Mouse (Mus musculus) liver (tissue): ENCODE measurements around the gene Zfp579.
"Not testable (repeated sequence)": the region's sequence is repeated elsewhere in the genome, so short reads cannot be mapped to it uniquely, and the experiment has no call there.

Experiments used
- DNase-seq: peaks from one replicate; pipeline ENCODE4 v3.0.0-alpha.2; 2020; ENCODE audit warnings: mixed read lengths

Gene Zfp579

DNA sequence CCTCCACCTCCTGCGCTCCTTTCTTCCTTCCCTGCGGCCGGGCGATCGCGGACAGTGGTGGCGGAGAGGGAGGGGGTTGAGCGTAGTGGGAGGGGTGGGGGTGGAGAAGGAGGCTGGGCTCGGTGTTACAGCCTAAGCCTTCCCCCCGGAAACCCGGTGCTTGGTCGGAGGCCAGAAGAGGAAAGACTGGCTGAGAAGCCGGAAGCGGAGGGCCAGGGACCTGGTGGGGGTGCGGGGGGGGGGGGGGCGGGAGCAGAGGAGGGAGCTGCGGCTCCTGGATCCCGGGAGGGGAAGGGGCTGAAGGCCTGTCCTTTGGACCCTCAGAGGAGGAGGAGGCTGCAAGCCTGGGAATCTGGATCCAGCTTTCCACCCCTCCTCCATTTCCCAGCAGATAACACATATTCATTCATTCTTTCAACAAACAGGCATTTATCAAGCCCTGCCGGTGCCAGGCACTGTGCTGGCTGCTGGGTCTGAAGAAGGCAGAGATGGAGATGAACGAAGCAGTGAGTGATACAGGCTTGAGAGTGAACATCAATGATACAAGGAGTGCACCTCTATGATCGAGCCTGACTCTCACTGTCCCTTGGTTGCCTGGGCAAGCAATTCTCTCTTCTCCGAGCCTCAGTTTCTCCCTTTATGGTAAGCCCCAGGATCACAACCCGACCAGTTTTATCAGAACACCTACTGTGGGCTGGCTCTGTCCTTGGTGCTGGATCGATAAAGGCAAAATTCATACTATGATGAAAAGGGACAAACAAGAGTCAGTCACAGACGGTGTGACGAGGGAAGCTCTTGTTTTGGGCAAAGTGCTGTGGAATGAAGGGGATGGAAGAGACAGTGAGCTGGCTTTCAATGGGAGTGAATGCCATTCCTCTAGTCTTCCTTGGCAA is at the start of gene Zfp579:
Gene Zfp579, minus strand, starts transcription at position 156 of the 893 bp plus-strand sequence.
- peak; percentile 81 for DNase-seq

GRCm38 (mm10) chr7:5044981-5045380 is 49.0 kb upstream of the Zfp579 start:
- no peak for DNase-seq

DNA sequence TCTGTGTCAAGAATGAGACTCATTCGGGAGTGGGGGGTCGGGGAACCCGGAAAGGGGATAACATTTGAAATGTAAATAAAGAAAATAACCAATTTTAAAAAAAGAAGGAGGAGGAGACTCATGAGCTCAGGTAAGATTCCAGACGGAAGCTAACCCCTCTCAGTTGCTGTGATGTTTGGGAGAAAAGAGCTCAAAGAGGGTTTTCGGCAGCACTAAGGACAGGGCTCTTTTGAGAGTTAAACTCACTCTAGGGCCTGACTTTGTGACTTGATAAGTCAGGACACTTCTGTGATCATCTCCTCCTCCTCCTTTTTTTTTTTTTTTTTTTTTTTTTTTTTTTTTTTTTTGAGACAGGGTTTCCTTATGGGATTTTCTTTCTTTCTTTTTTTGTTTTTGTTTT is 43.0 kb upstream of the Zfp579 start:
- no peak for DNase-seq

DNA sequence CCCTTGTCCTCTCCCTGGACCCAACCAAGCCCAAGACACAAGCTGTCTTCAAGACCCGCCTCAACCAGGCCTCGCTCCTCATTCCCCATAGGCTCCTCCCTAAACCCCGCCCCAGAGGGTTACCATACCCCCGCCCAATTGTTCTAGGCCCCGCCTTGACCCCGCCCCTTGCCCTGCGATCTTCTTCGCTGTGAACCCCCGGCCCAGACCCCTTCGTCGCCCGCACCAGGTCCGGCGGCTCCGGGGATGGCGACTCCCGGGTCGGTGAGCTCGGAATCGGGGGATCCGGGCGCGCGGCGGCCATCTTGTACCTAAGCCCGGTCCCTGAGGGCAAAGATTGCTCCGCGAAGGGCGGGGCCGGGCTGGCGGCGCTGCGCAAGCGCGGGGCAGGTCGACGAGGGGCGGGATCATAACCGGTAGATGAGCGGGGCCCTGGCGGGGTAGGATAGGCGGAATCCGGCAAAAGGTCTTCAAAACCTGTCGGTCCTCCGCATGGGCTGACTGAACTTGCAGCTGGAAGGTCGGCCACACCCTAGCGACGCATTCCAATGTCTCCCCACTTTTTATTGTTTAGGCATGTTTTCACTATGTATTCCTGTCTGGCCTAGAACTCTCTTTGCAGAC is 42.3 kb upstream of the Zfp579 start, which contains the start of gene Zfp784:
Gene Zfp784, minus strand, starts transcription at position 338 of the 624 bp plus-strand sequence.
- DNase-seq: peak; percentile 95

DNA sequence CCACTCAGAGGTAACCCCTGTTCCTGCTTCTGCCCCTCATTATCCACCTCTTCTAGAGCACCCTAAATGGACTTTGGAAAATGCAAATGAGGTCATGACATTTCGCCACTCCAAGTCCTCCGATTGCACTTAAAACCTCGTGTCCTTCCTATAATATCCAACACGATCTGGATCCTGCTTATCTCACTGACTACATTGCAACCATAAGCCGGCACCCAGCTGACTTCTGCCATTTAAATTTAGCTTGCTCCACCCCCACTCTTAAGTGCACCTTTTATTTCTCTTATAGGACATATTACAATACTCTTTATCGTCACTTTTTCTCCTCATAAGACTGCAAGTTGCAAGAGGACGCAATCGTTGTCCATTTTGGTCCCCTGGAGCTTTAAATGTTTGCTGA is 41.5 kb upstream of the Zfp579 start:
- no peak for DNase-seq

- no peak for DNase-seq
Observed at GRCm38 (mm10) chr7:5037026-5037425, 41.1 kb upstream of the Zfp579 start.

DNA sequence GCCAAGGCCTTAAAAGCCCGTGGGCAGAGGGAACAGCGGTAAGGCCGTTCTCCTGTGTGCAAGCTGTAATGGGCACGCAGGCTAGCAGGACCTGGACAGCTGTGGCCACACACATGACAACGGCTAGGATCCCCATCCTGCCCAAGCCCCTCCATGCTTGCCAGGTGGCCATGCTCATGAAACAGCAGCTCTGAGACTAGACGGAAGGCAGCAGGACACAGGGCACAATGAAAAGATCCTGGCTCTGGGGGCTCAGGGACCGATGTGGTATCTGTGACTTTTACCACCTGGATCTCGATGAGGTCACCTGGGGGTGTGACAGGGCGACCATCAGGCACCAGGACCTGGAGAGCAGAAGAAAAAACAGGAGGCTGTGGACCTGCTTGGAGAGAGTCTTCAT is 40.2 kb upstream of the Zfp579 start:
- DNase-seq: no peak

DNA sequence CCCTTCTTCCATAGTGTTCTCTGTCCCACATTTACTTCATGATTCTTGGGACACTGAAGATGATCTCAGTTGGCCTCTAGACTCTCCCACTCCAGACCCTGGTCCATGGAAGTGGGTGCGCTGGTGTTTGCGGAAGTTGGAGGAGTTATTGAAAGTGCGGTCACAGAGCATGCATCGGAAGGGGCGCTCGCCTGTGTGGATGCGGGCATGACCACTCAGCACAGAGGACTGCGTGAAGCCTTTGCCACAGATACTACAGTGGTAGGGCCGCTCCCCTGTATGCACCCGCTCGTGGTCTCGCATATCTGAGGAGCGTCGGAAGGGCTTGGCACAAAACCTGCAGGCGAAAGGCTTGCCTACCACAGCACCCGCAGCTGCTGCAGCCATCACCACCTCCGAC is 39.7 kb upstream of the Zfp579 start:
- DNase-seq: no peak

DNA sequence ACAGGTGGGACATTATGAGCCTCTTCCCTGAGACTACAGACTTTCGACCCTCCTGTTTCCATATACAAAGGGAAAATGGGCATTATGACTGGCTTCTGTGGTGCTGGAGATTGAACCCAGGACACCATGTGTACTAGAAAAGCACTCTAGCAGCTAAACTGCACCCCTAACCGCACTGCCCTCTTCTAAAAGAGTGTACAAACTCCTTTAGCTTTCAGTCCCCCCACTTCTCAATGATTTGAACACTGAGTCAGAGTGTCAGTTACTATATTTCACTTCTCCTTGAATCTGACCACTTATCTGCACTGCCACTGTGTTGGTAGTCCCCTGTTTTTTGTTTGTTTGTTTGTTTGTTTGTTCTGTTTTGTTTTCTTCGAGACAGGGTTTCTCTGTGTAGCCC is 37.9 kb upstream of the Zfp579 start, which contains the start of gene 4632433K11Rik:
Gene 4632433K11Rik, plus strand, starts transcription at position 301 of the 400 bp plus-strand sequence.
- no peak for DNase-seq

DNA sequence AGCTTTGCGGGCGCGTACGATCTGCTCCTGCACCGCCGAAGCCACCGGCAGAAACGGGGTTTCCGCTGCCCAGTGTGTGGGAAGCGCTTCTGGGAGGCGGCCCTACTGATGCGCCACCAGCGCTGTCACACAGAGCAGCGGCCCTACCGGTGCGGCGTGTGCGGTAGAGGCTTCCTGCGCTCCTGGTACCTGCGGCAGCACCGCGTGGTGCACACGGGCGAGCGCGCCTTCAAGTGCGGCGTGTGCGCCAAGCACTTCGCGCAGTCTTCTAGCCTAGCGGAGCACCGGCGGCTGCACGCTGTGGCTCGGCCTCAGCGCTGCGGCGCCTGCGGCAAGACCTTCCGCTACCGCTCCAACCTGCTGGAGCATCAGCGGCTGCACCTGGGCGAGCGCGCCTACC is 35.5 kb upstream of the Zfp579 start:
- DNase-seq: no peak

GRCm38 (mm10) chr7:5030554-5031275 is 34.8 kb upstream of the Zfp579 start:
- DNase-seq: no peak

DNA sequence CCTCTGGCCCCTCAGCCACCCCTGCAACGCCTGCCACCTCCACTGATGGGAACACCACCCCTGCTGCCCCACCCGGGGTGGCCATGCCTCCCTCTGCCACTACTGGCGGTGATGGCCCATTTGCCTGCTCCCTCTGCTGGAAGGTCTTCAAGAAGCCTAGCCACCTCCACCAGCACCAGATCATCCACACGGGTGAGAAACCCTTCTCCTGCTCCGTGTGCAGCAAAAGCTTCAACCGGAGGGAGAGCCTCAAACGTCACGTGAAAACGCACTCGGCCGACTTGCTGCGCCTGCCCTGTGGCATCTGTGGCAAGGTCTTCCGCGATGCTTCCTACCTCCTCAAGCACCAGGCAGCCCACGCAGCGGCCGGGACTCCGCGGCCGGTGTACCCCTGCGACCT is 34.0 kb upstream of the Zfp579 start:
- no peak for DNase-seq

- DNase-seq: no peak
Observed at GRCm38 (mm10) chr7:5029543-5029942, 33.6 kb upstream of the Zfp579 start.

DNA sequence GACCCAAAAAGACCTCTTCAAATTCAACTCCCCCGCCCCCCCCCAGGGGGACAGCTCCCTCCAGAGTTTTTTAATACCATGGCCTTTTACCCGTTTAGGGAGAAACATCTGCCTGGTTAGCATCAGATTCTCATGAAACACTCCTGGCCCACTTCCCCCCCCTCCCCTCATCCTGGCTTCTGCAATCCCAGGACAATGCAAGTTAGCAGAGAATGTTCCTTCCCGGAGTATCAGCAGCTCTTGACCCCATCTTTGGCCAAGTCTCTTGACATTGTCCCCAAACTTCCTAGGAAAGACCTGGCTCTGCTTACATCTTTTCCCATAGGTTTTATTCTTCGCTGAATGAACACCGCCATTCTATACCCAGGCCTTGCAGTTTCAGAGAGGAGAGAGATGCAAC is 25.2 kb upstream of the Zfp579 start:
- DNase-seq: no peak

GRCm38 (mm10) chr7:5020685-5021084 is 24.7 kb upstream of the Zfp579 start:
- DNase-seq: no peak

- DNase-seq: peak; percentile 99
Observed at GRCm38 (mm10) chr7:5020000-5020681, 24.2 kb upstream of the Zfp579 start, which contains the start of the genes Zfp865 and Ccdc106. Zfp865 (plus strand) TSS chr7:5020376. Ccdc106 (plus strand) TSS chr7:5020553.

- not testable (repeated sequence) for DNase-seq
Observed at GRCm38 (mm10) chr7:5019576-5019975, 23.6 kb upstream of the Zfp579 start.

DNA sequence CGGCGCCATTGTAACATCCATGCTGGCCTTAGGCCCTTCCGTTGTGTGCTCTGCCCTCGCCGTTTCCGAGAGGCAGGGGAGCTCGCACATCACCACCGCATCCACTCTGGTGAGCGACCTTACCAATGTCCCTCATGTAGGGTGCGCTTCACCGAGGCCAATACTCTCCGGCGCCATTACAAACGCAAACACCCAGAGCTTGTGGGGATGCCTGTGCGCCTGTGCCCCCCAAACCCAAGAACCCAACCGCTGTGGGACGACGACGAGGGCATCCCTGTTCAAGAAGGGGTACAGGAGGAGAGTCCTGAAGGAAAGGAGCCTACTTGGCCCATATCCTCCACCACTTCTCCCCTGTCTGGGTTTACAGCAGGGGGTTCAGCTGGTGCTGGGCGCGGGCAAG is 22.0 kb upstream of the Zfp579 start:
- DNase-seq: no peak

DNA sequence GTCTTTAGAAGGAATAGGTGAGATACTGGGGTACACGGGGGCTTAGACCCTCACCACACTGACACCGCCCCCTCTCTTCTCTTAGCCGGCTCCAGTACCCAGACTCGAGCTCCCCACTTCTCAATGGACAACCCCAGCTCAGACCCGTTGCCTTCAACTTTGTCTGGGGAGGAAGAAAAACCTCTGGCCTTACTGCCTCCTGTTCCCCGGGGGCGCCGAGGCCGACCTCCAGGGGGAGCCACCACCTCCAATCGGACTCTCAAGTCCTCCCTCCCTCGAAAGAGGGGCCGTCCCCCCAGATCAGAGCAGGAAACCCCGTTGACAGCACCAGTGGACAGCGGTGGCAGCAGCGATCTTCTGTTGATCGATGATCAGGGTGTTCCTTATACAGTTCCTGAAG is 21.4 kb upstream of the Zfp579 start:
- no peak for DNase-seq

DNA sequence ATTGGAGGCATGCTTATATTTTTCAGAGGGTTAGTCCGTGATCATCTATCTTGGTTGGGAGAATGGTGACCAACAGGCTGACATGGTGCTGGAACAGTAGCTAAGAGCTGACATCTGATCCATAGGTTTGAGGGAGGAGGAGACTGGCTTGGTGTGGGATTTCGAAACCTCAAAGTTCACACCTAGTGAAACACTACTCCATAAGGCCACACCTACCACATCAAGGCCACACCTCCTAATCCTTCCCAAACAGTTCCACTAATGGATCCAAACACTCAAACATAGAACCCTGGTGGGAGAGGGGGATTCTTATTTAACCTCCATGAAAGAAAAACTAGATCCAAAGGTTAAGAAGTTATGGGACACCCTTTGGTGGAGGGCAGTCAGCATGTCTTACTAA is 21.0 kb upstream of the Zfp579 start:
- no peak for DNase-seq

DNA sequence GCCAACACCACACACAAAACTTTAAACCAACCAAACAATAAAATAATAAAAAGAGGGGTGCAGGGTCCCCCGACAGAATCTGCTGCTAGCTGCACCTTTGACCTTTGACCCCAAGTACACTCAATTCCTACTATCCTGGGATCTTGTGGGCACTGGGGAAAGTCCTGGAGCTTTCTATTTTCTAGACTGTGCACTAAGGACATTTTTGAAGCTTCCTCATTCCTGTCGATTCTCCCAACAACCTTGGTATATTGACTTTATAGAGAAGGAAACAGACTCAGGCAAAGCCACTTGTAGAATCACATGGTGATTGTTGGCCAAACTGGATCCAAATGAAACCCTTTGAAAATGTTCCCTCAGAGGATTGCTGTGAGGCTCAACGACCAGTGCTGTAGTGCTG is 20.1 kb upstream of the Zfp579 start:
- no peak for DNase-seq

DNA sequence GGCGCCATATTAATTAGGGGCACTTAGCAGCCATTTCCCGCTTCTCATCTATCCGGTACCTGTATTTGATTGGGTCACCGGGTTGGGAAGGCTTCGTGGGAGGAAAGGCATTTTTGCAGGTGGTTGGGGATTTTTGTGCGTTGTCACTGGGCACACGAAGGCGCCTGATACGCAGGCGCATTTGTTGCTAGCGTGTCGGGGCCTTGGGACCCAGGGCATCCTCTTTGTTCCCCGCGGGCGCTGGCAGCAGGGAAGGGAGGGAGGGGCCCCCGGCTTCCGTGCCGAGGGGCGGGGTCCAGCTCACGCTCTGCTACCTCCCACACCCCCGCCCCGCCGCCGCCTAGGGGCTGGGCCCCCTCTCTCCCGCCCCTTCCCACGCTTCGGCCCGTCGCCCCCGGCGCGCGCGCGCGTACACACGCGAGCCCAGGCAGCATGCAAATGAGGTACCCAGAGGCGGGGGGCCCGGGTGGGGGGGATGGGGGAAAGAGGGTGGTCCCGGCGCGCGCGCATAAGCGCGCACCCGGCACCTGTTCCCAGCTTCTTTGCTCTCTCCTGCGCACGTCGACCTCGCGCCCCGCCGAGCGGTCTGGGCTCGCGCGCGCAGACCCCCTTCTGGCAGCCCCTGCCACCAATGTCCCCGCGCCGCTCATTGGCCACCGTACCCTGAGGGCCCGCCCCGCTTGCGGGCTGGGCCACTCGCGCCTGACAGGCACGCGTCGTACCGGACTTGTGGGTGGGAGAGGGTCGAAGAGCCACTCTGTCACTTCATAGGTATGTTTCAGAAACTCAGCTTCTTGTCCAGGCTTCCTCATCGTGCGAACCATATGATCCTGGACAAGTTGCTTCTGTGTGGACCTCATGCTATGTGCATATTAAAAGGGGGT is 19.4 kb upstream of the Zfp579 start, which contains the start of gene Gm44973:
Gene Gm44973, plus strand, starts transcription at position 379 of the 884 bp plus-strand sequence.
- peak; percentile 94 for DNase-seq
